Mouse (Mus musculus): Measurements from ENCODE around the gene Slc25a17. TPM values are rescaled to one million over a fixed set of nuclear protein-coding genes. Genes with fewer than 3 reads are reported as not detected.

Gene Slc25a17
- polyA plus RNA-seq, 1 experiment = 11.9 TPM

DNA sequence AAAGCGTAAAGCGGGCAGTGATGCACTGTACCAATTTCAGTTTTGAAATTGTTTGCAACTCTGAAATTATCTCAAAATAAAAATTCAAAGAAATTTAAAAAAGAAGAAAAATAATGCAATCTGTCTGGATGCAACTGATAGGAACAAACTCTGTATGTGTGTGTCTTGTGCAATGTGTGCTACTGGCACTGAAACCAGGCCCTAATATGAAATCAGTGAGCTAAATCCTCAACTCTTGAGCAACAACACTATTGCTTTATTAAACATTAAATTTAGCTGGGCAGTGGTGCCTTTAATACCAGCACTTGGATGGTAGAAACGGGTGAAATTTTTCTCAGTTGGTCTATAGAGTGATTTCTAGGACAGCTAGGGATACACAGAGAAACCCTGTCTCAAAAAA lies 21.5 kb downstream of the Slc25a17 start:
- no peaks in the 10 kb centered on the region for H3K27me3 ChIP-seq (ENCODE audit: control insufficient read depth, insufficient read depth, low read length)
- TF ChIP-seq CTCF (IDR thresholded peaks at IDR 0.05; ENCODE audit: control insufficient read depth, insufficient read depth, insufficient replicate concordance, low read depth, low read length) (no peak), POLR2A (IDR thresholded peaks at IDR 0.05; ENCODE audit: control insufficient read depth, low read depth, low read length) (no peak)
- H3K36me3 ChIP-seq (ENCODE audit: control insufficient read depth, insufficient read depth, low read length) = no peaks in the 10 kb centered on the region
- H3K4me1 ChIP-seq (ENCODE audit: control insufficient read depth, insufficient read depth, low read length) = no peaks in the 10 kb centered on the region
- H3K27ac ChIP-seq (ENCODE audit: control insufficient read depth, insufficient read depth, low read depth, low read length) = no peak overlapping the region
- H3K4me3 ChIP-seq (ENCODE audit: control insufficient read depth, low read depth, low read length) = no peak overlapping the region

DNA sequence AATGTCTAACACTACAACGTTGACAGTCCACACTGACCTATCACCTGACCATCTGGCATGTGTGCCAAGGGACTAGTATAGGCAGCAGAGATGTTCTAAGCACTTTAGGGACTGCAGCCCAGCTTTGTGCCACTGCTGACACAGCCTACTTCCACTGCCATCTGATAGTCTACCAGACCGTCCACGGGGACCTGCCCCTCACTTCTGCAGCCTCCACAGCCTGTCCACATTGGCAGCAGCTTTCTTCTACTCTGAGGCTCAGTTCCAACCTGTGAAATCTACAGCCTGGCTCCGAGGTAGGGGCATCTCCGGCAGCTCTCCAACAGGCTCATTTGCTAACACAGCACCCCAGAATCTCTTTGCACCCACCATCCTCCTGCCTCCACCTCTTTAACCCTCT lies 24.1 kb downstream of the Slc25a17 start:
- Histone ChIP-seq H3K27ac (ENCODE audit: control insufficient read depth, insufficient read depth, low read depth, low read length) (no peak overlapping the region), H3K4me3 (ENCODE audit: control insufficient read depth, low read depth, low read length) (no peak overlapping the region), H3K36me3 (ENCODE audit: control insufficient read depth, insufficient read depth, low read length) (no peaks in the 10 kb centered on the region), H3K27me3 (ENCODE audit: control insufficient read depth, insufficient read depth, low read length) (no peaks in the 10 kb centered on the region), H3K4me1 (ENCODE audit: control insufficient read depth, insufficient read depth, low read length) (peaks cover 3% of the 10 kb centered on the region; the same call in 1 of the 2 replicates)
- TF ChIP-seq CTCF (IDR thresholded peaks at IDR 0.05; ENCODE audit: control insufficient read depth, insufficient read depth, insufficient replicate concordance, low read depth, low read length) (no peak), POLR2A (IDR thresholded peaks at IDR 0.05; ENCODE audit: control insufficient read depth, low read depth, low read length) (no peak)

DNA sequence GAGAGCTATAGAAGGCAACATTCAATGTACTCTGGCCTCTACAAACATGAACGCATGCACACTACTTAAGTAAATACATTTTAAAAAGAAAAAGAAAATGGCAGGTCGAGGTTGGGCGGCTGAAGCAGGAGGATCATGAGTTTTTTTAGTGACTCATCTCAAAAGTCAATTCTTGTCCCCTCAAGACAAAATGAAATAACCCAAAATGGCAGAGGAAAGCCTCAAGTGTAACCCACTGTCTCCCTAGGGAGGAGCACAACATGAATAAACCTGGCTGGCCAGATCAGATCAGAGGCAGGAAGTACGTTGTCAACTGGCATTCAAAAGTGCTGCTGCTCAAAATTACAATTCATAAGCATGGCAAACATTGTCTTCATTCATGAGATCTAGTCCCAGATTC lies 28.1 kb downstream of the Slc25a17 start:
- Histone ChIP-seq H3K4me1 (ENCODE audit: control insufficient read depth, insufficient read depth, low read length) (peaks cover 5% of the 10 kb centered on the region; the same call in 1 of the 2 replicates), H3K36me3 (ENCODE audit: control insufficient read depth, insufficient read depth, low read length) (peaks cover 3% of the 10 kb centered on the region; the same call in 1 of the 2 replicates), H3K27ac (ENCODE audit: control insufficient read depth, insufficient read depth, low read depth, low read length) (no peak overlapping the region), H3K4me3 (ENCODE audit: control insufficient read depth, low read depth, low read length) (no peak overlapping the region), H3K27me3 (ENCODE audit: control insufficient read depth, insufficient read depth, low read length) (no peaks in the 10 kb centered on the region)
- TF ChIP-seq POLR2A (IDR thresholded peaks at IDR 0.05; ENCODE audit: control insufficient read depth, low read depth, low read length) = no peak

DNA sequence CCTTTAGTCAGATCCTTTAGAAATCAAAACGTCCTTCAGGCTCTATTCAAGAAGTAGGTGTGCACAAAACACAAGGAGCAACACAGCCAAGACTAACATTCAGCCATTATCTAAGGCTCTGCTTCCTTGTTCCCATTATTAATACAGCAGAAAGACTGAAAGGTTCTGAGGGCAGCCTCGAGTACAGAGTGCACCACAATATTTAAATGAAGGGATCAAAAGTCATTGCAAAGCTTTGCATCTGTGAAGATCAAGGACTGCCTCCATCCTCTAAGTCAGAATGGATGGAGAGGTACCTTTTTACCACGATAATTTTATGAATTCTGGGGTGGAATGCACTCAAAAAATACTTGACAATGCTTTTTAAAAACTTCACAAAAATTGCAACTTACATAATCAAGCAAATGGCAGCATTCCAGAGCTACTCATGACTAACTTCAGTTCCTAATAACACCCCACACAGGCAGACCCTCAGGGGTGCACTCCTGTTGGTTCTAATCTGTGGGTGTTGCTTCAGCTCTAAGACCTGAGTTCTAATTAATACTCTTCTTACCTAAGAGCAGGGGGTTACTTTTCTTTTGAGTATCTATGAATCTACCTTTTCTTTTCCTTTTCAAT lies 29.7 kb downstream of the Slc25a17 start:
- H3K27ac ChIP-seq (ENCODE audit: control insufficient read depth, insufficient read depth, low read depth, low read length) = no peak overlapping the region
- peaks cover 5% of the 10 kb centered on the region; the same call in 1 of the 2 replicates for H3K4me1 ChIP-seq (ENCODE audit: control insufficient read depth, insufficient read depth, low read length)
- peaks cover 3% of the 10 kb centered on the region; the same call in 1 of the 2 replicates for H3K36me3 ChIP-seq (ENCODE audit: control insufficient read depth, insufficient read depth, low read length)
- H3K27me3 ChIP-seq (ENCODE audit: control insufficient read depth, insufficient read depth, low read length) = no peaks in the 10 kb centered on the region
- H3K4me3 ChIP-seq (ENCODE audit: control insufficient read depth, low read depth, low read length) = no peak overlapping the region
- TF ChIP-seq POLR2A (IDR thresholded peaks at IDR 0.05; ENCODE audit: control insufficient read depth, low read depth, low read length) = no peak

DNA sequence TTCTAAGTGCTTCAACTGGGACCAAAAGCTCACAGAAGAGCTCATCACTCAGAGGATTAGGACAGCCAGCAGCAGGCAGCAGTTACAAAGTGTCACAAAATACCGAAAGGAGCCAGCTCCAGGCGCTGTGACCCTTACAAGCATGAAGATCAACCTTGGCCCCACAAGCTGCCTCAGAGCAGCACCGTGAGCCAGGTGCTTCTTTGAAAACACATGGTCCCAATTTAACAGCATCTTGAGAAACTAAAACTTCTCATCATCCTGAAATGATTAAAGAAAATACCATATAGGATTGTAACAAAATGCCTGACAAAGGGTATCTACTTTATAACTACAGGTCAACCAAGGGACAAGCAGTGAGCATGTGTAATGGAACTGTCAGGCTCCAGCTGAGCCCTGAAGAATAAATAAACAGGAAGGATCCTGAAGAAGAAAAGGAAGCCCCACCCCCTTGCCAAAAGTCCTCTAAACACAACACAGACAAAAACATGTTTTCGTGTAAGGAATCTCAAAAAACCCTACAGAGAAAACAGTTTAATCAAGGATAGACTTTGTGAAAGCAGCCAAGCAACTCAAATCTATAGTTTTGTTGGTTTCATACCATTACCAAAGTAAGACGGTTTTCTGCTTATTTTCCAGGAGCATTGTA lies 30.8 kb downstream of the Slc25a17 start:
- Histone ChIP-seq H3K4me3 (ENCODE audit: control insufficient read depth, low read depth, low read length) (no peak overlapping the region), H3K36me3 (ENCODE audit: control insufficient read depth, insufficient read depth, low read length) (peaks cover 3% of the 10 kb centered on the region; the same call in 1 of the 2 replicates), H3K4me1 (ENCODE audit: control insufficient read depth, insufficient read depth, low read length) (peaks cover 5% of the 10 kb centered on the region; the same call in 1 of the 2 replicates), H3K27ac (ENCODE audit: control insufficient read depth, insufficient read depth, low read depth, low read length) (no peak overlapping the region), H3K27me3 (ENCODE audit: control insufficient read depth, insufficient read depth, low read length) (no peaks in the 10 kb centered on the region)
- TF ChIP-seq POLR2A (IDR thresholded peaks at IDR 0.05; ENCODE audit: control insufficient read depth, low read depth, low read length) (no peak), CTCF (IDR thresholded peaks at IDR 0.05; ENCODE audit: control insufficient read depth, insufficient read depth, insufficient replicate concordance, low read depth, low read length) (no peak)

DNA sequence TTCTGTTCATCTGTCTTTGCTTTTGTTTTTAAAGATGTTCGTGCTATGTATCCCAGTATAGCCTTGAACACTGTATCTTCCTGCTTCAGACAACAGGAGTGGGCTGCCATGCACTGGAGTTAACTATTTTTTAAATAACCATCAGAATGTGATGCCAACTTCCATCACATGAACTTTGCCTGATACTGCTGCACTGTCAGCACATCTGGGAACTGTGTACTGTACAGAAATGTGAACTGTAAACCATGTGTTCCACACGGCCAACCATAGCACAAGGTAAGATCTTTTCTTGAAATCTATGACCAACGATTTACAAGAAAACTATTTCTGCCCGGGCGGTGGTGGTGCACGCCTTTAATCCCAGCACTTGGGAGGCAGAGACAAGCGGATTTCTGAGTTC lies 33.1 kb downstream of the Slc25a17 start:
- Histone ChIP-seq H3K4me3 (ENCODE audit: control insufficient read depth, low read depth, low read length) (no peak overlapping the region), H3K4me1 (ENCODE audit: control insufficient read depth, insufficient read depth, low read length) (peaks cover 2% of the 10 kb centered on the region; the same call in 1 of the 2 replicates), H3K27me3 (ENCODE audit: control insufficient read depth, insufficient read depth, low read length) (no peaks in the 10 kb centered on the region), H3K27ac (ENCODE audit: control insufficient read depth, insufficient read depth, low read depth, low read length) (no peak overlapping the region), H3K36me3 (ENCODE audit: control insufficient read depth, insufficient read depth, low read length) (peaks cover 5% of the 10 kb centered on the region)
- TF ChIP-seq POLR2A (IDR thresholded peaks at IDR 0.05; ENCODE audit: control insufficient read depth, low read depth, low read length) = no peak
- TF ChIP-seq CTCF (IDR thresholded peaks at IDR 0.05; ENCODE audit: control insufficient read depth, insufficient read depth, insufficient replicate concordance, low read depth, low read length) = no peak

DNA sequence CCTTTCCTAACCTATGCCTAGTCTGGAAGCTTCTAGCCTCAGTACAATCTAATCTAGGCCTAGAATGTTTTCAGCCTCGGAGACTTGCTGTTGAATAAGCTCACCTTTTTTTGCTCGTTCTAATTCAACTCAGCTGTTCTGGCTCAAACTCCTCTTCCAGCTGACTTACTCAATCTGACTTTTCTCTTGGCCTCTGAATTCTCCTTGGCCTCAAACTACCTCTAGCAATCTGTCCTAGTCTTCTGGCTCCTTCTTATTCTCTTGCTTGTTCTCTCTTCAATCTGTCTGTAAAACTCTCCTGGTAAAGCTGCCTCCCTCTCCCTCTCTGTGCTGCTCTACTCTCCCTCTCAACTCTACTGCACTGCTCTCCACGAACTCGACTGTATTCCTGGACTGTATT lies 35.6 kb downstream of the Slc25a17 start:
- Histone ChIP-seq H3K4me1 (ENCODE audit: control insufficient read depth, insufficient read depth, low read length) (no peaks in the 10 kb centered on the region), H3K27me3 (ENCODE audit: control insufficient read depth, insufficient read depth, low read length) (no peaks in the 10 kb centered on the region), H3K4me3 (ENCODE audit: control insufficient read depth, low read depth, low read length) (no peak overlapping the region), H3K27ac (ENCODE audit: control insufficient read depth, insufficient read depth, low read depth, low read length) (no peak overlapping the region), H3K36me3 (ENCODE audit: control insufficient read depth, insufficient read depth, low read length) (peaks cover 5% of the 10 kb centered on the region)
- TF ChIP-seq CTCF (IDR thresholded peaks at IDR 0.05; ENCODE audit: control insufficient read depth, insufficient read depth, insufficient replicate concordance, low read depth, low read length) (no peak), POLR2A (IDR thresholded peaks at IDR 0.05; ENCODE audit: control insufficient read depth, low read depth, low read length) (no peak)
